Mouse (Mus musculus) mature B cell (primary cell): ENCODE results near the gene Dglucy.

Experiments used
- in situ Hi-C: fragments of 300-500 bp; cut with MboI; formaldehyde crosslinking; loops from 2 replicates; pipeline ENCODE4 v1.14.3; 2019

Dglucy gene

GRCm38 (mm10) chr12:100778934-100779865 lies at the start of gene Dglucy:
Gene Dglucy (plus strand): TSS chr12:100779057.
- in situ Hi-C loops, result no loop called here

GRCm38 (mm10) chr12:100735156-100735555 lies 43.7 kb upstream of the Dglucy start:
- in situ Hi-C loops, result no loop called here

GRCm38 (mm10) chr12:100735581-100735980 lies 43.3 kb upstream of the Dglucy start:
- in situ Hi-C loops, result no loop called here

- in situ Hi-C loops, result no loop called here
Observed at GRCm38 (mm10) chr12:100738498-100738897, 40.4 kb upstream of the Dglucy start.

GRCm38 (mm10) chr12:100739011-100739570 lies 39.8 kb upstream of the Dglucy start:
- in situ Hi-C loops, result no loop called here

- in situ Hi-C loops, result no loop called here
Observed at GRCm38 (mm10) chr12:100740313-100740712, 38.5 kb upstream of the Dglucy start.

- in situ Hi-C loops, result no loop called here
Observed at GRCm38 (mm10) chr12:100742468-100742867, 36.4 kb upstream of the Dglucy start.

- in situ Hi-C loops, result no loop called here
Observed at GRCm38 (mm10) chr12:100752977-100753376, 25.9 kb upstream of the Dglucy start.

GRCm38 (mm10) chr12:100753716-100754115 lies 25.1 kb upstream of the Dglucy start:
- in situ Hi-C loops, result no loop called here

GRCm38 (mm10) chr12:100757427-100757826 lies 21.4 kb upstream of the Dglucy start:
- in situ Hi-C loops, result no loop called here

GRCm38 (mm10) chr12:100762663-100763425 lies 16.0 kb upstream of the Dglucy start:
- in situ Hi-C loops, result no loop called here

- in situ Hi-C loops, result no loop called here
Observed at GRCm38 (mm10) chr12:100764329-100765018, 14.4 kb upstream of the Dglucy start.

- in situ Hi-C loops, result no loop called here
Observed at GRCm38 (mm10) chr12:100769871-100770270, 9.0 kb upstream of the Dglucy start.

- in situ Hi-C loops, result no loop called here
Observed at GRCm38 (mm10) chr12:100770765-100771164, 8.1 kb upstream of the Dglucy start.

GRCm38 (mm10) chr12:100772230-100772984 lies 6.5 kb upstream of the Dglucy start:
- in situ Hi-C loops, result no loop called here

GRCm38 (mm10) chr12:100774756-100775155 lies 4.1 kb upstream of the Dglucy start:
- in situ Hi-C loops, result no loop called here

- in situ Hi-C loops, result no loop called here
Observed at GRCm38 (mm10) chr12:100775291-100775690, 3.6 kb upstream of the Dglucy start.

GRCm38 (mm10) chr12:100775911-100776581 lies 2.8 kb upstream of the Dglucy start:
- in situ Hi-C loops, result no loop called here

GRCm38 (mm10) chr12:100776991-100777390 lies 1.9 kb upstream of the Dglucy start:
- in situ Hi-C loops, result no loop called here

- in situ Hi-C loops, result no loop called here
Observed at GRCm38 (mm10) chr12:100778276-100778933, 452 bp upstream of the Dglucy start.
